Mouse (Mus musculus) midbrain, embryonic 10.5 days (tissue): ENCODE measurements around the gene Dnajb8. TPM values are rescaled to one million over a fixed set of nuclear protein-coding genes. Genes with fewer than 3 reads are reported as not detected.
A peak's percentile ranks its signal among the peaks of the same experiment; 100 is the strongest.

Experiments used
- DNase-seq: peaks from one replicate; pipeline ENCODE4 v3.0.0-alpha.2; 2017; ENCODE audit warnings: low spot score
- H3K27ac ChIP-seq: fragments of 300-500 bp; sonication (generic); replicated peaks from 2 replicates; pipeline ENCODE4 v1.5.1; 2016; ENCODE audit warnings: mild to moderate bottlenecking
- H3K27me3 ChIP-seq: fragments of 300-500 bp; sonication (generic); 2 replicates; pipeline ENCODE4 v1.6.1; 2016; ENCODE audit warnings: low read depth, mild to moderate bottlenecking; ENCODE audit not compliant: poor library complexity, severe bottlenecking
- H3K36me3 ChIP-seq: fragments of 300-500 bp; sonication (generic); 2 replicates; pipeline ENCODE4 v1.6.1; 2016; ENCODE audit warnings: mild to moderate bottlenecking, moderate library complexity
- H3K4me1 ChIP-seq: fragments of 300-500 bp; sonication (generic); 2 replicates; pipeline ENCODE4 v1.6.1; 2016
- H3K4me3 ChIP-seq: fragments of 300-500 bp; sonication (generic); 2 replicates; pipeline ENCODE4 v1.5.1; 2016; ENCODE audit warnings: mild to moderate bottlenecking, moderate library complexity
- H3K9me3 ChIP-seq: fragments of 300-500 bp; sonication (generic); replicated peaks from 2 replicates; pipeline ENCODE4 v1.6.1; 2016; ENCODE audit warnings: mild to moderate bottlenecking
- WGBS: fragments of 180-500 bp; shearing (Covaris S2); methylation state at CpG from one replicate; pipeline ENCODE4 v1.1.7; 2016; 5-methylcytosine and 5-hydroxymethylcytosine counted together
- polyA plus RNA-seq: library from polyadenylated mRNA; unstranded; fragments of >200 nt; fragmentation: Nextera tagmentation; extraction: Ambion mirVana; gene quantifications from 2 replicates; pipeline ENCODE4 v1.2.1, GENCODE M21; 2016

Gene Dnajb8
- polyA plus RNA-seq, 1 experiment from 2014 or later = not detected

- H3K36me3 ChIP-seq = no peaks in the 10 kb centered on the region
- H3K4me3 ChIP-seq = peak overlapping the region; percentile 29; the same call in 1 of the 2 replicates
- peaks cover 100% of the 10 kb centered on the region for H3K27me3 ChIP-seq
- peaks cover 71% of the 10 kb centered on the region for H3K4me1 ChIP-seq
- peak; percentile 46 for DNase-seq
- no peaks in the 10 kb centered on the region for H3K9me3 ChIP-seq
- H3K27ac ChIP-seq = no peak overlapping the region
- 4% methylated on average over 15 of the region's 15 CpGs for WGBS
Measured at GRCm38 (mm10) chr6:88201926-88202700, 20.0 kb upstream of the Dnajb8 start.

GRCm38 (mm10) chr6:88202921-88203690 lies 19.0 kb upstream of the Dnajb8 start:
- WGBS = 1% methylated on average over 24 of the region's 24 CpGs
- H3K9me3 ChIP-seq = no peaks in the 10 kb centered on the region
- peak; percentile 50 for DNase-seq
- H3K36me3 ChIP-seq = no peaks in the 10 kb centered on the region
- H3K27me3 ChIP-seq = peaks cover 100% of the 10 kb centered on the region
- H3K4me3 ChIP-seq = peak overlapping the region; percentile 29; the same call in 1 of the 2 replicates
- no peak overlapping the region for H3K27ac ChIP-seq
- peaks cover 61% of the 10 kb centered on the region for H3K4me1 ChIP-seq

DNA sequence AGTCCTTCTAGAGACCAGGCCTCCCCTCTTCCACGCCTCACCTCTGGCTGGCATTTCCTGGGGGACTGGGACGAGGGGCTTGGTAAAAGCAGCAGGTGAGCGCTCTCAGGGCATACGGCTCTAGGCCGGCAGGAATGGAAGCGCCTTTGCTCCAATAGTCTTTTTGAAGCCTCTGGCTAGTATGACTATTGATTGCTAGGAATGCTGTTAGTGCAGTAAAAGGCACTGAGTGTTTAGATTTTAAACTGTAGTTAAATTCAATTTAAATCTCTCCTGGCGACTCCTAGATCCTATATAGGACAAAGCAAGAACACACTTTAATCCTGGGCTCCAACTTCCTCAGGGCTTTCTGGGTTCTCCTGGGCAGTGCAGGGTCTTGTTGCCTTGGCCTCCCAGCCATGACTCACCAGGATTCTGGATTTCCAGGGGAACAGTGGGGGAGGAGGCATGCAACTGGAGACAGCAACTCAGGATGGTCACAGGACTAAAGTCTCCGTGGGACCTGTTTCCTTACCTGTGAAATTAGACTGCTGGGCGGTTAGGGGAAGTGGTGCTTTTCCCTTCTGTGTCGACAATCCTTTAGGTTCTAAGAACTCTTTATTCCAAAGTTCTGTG lies 18.2 kb upstream of the Dnajb8 start:
- WGBS = 3% methylated on average over 10 of the region's 10 CpGs
- Histone ChIP-seq H3K9me3 (no peaks in the 10 kb centered on the region), H3K4me3 (peak overlapping the region; percentile 29; the same call in 1 of the 2 replicates), H3K36me3 (no peaks in the 10 kb centered on the region), H3K4me1 (peaks cover 53% of the 10 kb centered on the region), H3K27ac (no peak overlapping the region), H3K27me3 (peaks cover 99% of the 10 kb centered on the region)
- DNase-seq = peak; percentile 39

GRCm38 (mm10) chr6:88204531-88205385 lies 17.3 kb upstream of the Dnajb8 start:
- DNase-seq = peak; percentile 47
- peaks cover 45% of the 10 kb centered on the region for H3K4me1 ChIP-seq
- H3K27ac ChIP-seq = no peak overlapping the region
- H3K36me3 ChIP-seq = no peaks in the 10 kb centered on the region
- H3K9me3 ChIP-seq = no peaks in the 10 kb centered on the region
- peaks cover 99% of the 10 kb centered on the region for H3K27me3 ChIP-seq
- 6% methylated on average over 25 of the region's 25 CpGs for WGBS
- H3K4me3 ChIP-seq = no peak overlapping the region

DNA sequence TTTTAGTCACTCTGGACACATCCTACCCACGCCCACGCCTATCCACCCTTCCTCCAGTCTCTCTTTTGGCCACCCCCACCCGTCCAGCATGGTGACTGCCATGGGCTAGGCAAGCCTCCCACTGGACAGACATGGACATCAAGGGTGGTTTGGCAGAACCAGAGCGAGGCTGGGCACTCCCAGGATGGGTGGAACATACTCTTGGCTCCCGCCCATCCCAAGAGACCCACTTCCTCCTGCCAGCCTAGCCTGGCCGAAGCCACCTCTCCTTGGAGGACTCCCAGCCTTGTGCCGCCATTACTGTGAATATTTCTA lies 16.7 kb upstream of the Dnajb8 start:
- H3K4me3 ChIP-seq = no peak overlapping the region
- H3K27me3 ChIP-seq = peaks cover 95% of the 10 kb centered on the region
- H3K27ac ChIP-seq = no peak overlapping the region
- no peaks in the 10 kb centered on the region for H3K9me3 ChIP-seq
- H3K4me1 ChIP-seq = peaks cover 39% of the 10 kb centered on the region
- H3K36me3 ChIP-seq = no peaks in the 10 kb centered on the region
- whole genome bisulfite sequencing = 13% methylated on average over 7 of the region's 7 CpGs
- peak; percentile 30 for DNase-seq

DNA sequence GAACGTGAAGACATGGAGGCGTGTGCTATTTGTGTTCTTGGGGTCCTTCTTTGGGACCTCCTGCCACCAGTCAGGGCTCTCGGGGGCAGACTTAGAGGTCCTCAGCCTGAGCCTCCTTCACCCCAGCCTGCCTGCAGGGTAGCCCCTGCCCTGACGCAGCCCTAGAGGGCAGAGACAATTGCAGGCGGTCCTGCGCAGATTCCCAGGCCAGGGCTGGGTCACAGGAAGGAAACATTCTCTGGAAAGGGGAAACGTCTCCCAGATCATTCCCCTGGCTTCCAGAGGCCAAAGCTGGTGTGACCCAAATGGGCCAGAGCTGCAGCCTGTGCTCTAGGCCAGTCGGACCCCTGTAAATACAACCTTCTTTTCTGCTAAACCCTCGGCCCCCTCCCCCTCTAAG lies 16.1 kb upstream of the Dnajb8 start:
- Histone ChIP-seq H3K4me1 (peaks cover 35% of the 10 kb centered on the region), H3K36me3 (no peaks in the 10 kb centered on the region), H3K27me3 (peaks cover 89% of the 10 kb centered on the region), H3K4me3 (no peak overlapping the region), H3K27ac (no peak overlapping the region), H3K9me3 (no peaks in the 10 kb centered on the region)
- 5% methylated on average over 9 of the region's 9 CpGs for whole genome bisulfite sequencing
- peak; percentile 34 for DNase-seq

GRCm38 (mm10) chr6:88206566-88206965 lies 15.5 kb upstream of the Dnajb8 start:
- 43% methylated on average over 7 of the region's 7 CpGs for WGBS
- H3K36me3 ChIP-seq = no peaks in the 10 kb centered on the region
- H3K4me1 ChIP-seq = peaks cover 35% of the 10 kb centered on the region
- H3K27ac ChIP-seq = no peak overlapping the region
- no peak for DNase-seq
- no peaks in the 10 kb centered on the region for H3K9me3 ChIP-seq
- H3K27me3 ChIP-seq = peaks cover 83% of the 10 kb centered on the region
- H3K4me3 ChIP-seq = no peak overlapping the region

DNA sequence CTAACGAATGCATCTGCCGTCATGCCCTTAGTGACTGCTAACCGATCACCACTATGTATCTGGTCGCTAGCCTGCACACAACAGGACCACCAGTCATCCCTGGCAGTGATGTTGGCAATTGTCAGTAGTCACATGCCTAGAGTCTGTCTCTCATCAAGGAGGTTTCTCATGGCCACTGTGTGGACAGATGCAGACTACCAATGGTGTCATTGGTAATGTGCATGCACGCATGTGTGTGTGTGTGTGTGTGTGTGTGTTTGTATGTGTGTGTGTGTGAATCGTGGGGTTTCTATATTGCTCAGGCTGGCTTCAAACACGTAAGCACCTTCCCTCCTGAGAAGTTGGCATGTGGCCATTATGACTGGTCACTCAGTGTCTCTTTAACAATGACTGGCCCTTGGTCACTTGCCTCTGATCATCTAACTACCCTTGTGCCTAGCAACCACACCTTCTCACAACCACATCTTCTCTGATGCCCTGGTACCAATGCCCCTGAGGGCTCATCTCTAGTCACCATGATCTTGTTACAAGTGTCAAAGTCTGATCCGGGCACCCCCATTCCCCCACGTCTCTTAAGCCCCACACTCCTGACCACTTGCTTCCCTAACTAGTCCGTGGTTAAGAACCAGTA lies 14.6 kb upstream of the Dnajb8 start:
- Histone ChIP-seq H3K4me1 (peaks cover 31% of the 10 kb centered on the region), H3K36me3 (no peaks in the 10 kb centered on the region), H3K9me3 (no peaks in the 10 kb centered on the region), H3K27ac (no peak overlapping the region), H3K4me3 (no peak overlapping the region), H3K27me3 (peaks cover 73% of the 10 kb centered on the region)
- DNase-seq = no peak
- 90% methylated on average over 10 of the region's 10 CpGs for WGBS

- H3K36me3 ChIP-seq = no peaks in the 10 kb centered on the region
Measured at GRCm38 (mm10) chr6:88208321-88208720, 13.7 kb upstream of the Dnajb8 start.

GRCm38 (mm10) chr6:88209453-88209852 lies 12.6 kb upstream of the Dnajb8 start:
- H3K27me3 ChIP-seq = peaks cover 58% of the 10 kb centered on the region
- no peaks in the 10 kb centered on the region for H3K9me3 ChIP-seq
- no peaks in the 10 kb centered on the region for H3K36me3 ChIP-seq
- no peak overlapping the region for H3K4me3 ChIP-seq
- no peak for DNase-seq
- WGBS = 84% methylated on average over 5 of the region's 5 CpGs
- no peak overlapping the region for H3K27ac ChIP-seq
- peaks cover 20% of the 10 kb centered on the region for H3K4me1 ChIP-seq

More at GRCm38 (mm10) chr6:88208321-88208720, 13.7 kb upstream of the Dnajb8 start:
- WGBS = 94% methylated on average over 3 of the region's 3 CpGs
- H3K9me3 ChIP-seq = no peaks in the 10 kb centered on the region
- no peak for DNase-seq
- H3K4me3 ChIP-seq = no peak overlapping the region
- H3K27me3 ChIP-seq = peaks cover 65% of the 10 kb centered on the region
- peaks cover 27% of the 10 kb centered on the region for H3K4me1 ChIP-seq
- no peak overlapping the region for H3K27ac ChIP-seq

GRCm38 (mm10) chr6:88210182-88210581 lies 11.9 kb upstream of the Dnajb8 start:
- peaks cover 51% of the 10 kb centered on the region for H3K27me3 ChIP-seq

GRCm38 (mm10) chr6:88215797-88216196 lies 6.3 kb upstream of the Dnajb8 start:
- Histone ChIP-seq H3K4me3 (no peak overlapping the region), H3K36me3 (no peaks in the 10 kb centered on the region), H3K27me3 (0 out of 2 replicates have a peak, but pooled peaks cover 8% of the 10 kb centered on the region), H3K27ac (no peak overlapping the region), H3K4me1 (peaks cover 3% of the 10 kb centered on the region; the same call in 1 of the 2 replicates), H3K9me3 (peaks cover 5% of the 10 kb centered on the region)
- no peak for DNase-seq
- 43% methylated on average over 6 of the region's 6 CpGs for WGBS

More at GRCm38 (mm10) chr6:88210182-88210581, 11.9 kb upstream of the Dnajb8 start:
- WGBS = 60% methylated on average over 3 of the region's 3 CpGs
- Histone ChIP-seq H3K27ac (no peak overlapping the region), H3K4me3 (no peak overlapping the region), H3K9me3 (no peaks in the 10 kb centered on the region), H3K4me1 (peaks cover 14% of the 10 kb centered on the region), H3K36me3 (no peaks in the 10 kb centered on the region)
- no peak for DNase-seq
